Mouse (Mus musculus) G1E (cell line): ENCODE results near the gene Nr2e1.

Experiments
- GATA1 ChIP-seq: IDR thresholded peaks from 2 replicates; pipeline ENCODE4 v1.6.1; 2012; ENCODE audit warnings: borderline replicate concordance, low read length, inconsistent platforms, mixed read lengths
- TAL1 ChIP-seq: conservative IDR thresholded peaks from 2 replicates; pipeline ENCODE4 v1.6.1; 2012; ENCODE audit warnings: low read depth, low read length, inconsistent platforms, mixed read lengths

DNA sequence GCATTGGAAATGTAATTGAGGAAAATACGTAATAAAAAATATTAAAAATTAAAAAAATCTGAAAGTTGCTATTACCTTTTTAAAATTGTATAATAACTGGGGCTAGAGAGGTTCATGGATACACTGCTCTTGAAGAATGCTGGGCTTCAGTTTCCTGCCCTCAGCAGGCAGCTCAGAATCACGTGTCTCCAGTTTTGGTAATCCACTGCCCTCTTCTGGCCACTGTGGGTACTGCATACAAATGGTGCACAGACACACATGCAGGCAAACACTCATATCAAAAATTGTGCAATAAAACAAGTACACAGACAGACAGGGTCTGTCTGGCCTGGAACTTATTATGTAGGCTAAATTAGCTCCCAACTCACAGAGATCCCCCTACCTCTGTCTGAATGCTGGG is 21.4 kb upstream of the Nr2e1 start:
- no peak for TF ChIP-seq GATA1
- no peak; the same call in 1 of the 2 replicates for TF ChIP-seq TAL1
